Mouse (Mus musculus) kidney, adult 18-20 months (tissue): ENCODE data around the gene Arhgdib.
"Not testable (repeated sequence)": the region's sequence is repeated elsewhere in the genome, so short reads cannot be mapped to it uniquely, and the experiment has no call there.

Experiments
- DNase-seq: peaks from one replicate; pipeline ENCODE4 v3.0.0; 2021

Gene Arhgdib

GRCm38 (mm10) chr6:136941051-136942021 is at the start of gene Arhgdib:
Gene Arhgdib, minus strand, starts transcription at chr6:136941899.
- peak; percentile 52 for DNase-seq

DNA sequence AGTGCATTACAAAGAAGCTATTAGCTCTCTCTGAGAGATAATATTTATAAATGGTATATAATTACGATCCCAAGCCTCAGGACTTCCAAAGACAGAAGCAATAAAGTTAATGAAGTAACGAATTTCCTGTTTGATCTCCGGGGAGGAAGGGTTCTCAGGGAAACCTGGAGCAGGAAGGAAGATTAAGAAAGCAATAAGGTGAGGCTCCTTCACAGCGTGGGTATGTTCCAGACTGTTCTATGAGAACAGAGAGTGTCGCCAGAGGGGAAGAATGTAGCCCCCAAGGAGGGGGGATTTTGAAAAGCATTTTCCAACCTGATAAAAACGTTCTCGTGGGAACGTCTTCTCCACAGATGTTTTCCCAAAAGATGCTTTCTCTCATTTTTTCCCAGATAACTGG is 48.9 kb upstream of the Arhgdib start:
- no peak for DNase-seq

- DNase-seq: no peak
These were observed 48.3 kb upstream of the Arhgdib start for GRCm38 (mm10) chr6:136989824-136990497.

DNA sequence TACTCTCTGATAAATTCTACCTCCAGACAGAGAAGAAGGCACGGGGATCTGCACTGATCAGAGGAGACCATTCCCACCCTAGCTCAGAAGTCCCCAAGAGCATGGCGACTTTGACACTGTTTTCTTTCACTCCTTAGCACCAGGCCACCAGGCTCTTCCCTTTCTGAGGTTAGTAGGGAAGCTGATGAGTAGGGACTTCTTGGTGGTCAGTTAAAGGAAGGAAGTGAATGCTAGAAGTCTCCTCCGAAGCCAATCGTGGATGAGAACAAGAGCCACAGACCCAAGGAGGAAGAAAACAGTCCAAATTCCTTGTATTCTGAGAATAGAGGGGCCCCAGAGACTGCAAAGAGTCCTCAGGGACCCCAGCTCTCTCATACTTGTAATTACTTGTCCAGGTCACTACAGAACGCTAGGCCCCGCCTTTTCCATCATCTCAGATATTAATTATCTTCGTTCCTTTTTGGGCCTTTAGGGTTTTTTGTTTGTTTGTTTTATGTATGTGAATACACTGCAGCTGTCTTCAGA is 46.9 kb upstream of the Arhgdib start:
- DNase-seq: no peak

- DNase-seq: no peak
These were observed 45.0 kb upstream of the Arhgdib start for GRCm38 (mm10) chr6:136986718-136987117.

GRCm38 (mm10) chr6:136986019-136986418 is 44.3 kb upstream of the Arhgdib start:
- no peak for DNase-seq

- no peak for DNase-seq
These were observed 41.5 kb upstream of the Arhgdib start for GRCm38 (mm10) chr6:136983201-136983600.

- DNase-seq: no peak
These were observed 40.9 kb upstream of the Arhgdib start for GRCm38 (mm10) chr6:136982581-136982980.

- DNase-seq: peak; percentile 29
These were observed 38.6 kb upstream of the Arhgdib start for GRCm38 (mm10) chr6:136980331-136980746.

DNA sequence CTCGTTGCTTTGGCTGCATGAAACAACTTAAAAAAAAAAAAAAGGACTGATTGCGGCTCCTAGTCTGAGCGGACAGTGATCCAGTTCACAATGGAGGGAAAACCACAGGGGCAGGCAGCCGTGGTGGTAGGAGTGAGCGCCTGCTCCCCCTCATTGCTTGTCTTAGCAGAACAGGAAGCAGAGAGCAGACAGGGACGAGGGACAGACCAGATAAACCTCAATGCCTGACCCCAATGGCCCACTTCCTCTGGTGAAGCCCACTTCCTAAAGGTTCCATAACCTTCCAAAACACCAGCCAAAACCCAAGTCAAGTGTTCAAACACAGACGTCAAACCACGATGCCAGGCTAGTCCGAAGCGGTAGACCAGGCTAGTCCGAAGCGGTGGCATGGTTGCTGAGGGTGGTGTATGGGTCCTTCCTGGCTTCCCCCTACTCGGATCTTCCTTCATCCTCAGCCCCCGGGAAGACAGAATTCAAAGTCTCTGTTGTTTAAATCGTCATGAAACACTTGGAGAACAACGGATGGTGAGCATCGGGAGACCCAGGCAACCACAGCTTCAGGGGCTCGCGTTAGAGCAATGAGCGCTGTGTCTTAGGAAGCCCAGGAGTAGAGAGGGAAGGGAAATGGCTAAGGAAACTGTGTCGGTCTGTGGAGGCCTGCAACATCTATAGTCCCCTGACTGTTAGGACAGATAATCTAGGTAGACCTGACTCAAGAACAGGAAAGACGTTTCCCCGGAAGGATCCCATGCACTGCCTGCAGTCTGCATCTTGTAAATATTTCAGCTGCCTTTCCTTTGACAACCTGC is 37.8 kb upstream of the Arhgdib start:
- no peak for DNase-seq

DNA sequence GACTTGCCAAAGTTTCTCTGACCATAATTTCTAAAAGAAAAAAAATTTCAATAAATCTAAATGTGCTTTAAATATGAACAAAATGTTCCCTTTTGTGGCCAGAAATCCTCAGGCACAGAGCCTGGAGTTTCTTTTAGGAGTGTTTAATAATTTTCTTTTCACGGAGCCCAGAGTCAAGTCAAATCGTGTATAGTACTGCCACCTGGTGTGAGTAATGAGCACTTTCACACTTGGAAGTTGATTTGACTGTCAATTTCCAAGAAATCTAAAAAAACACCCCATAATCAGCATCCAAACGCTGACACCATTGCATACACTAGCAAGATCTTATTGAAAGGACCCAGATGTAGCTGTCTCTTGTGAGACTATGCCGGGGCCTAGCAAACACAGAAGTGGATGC is 27.2 kb upstream of the Arhgdib start:
- not testable (repeated sequence) for DNase-seq

- no peak for DNase-seq
These were observed 25.8 kb upstream of the Arhgdib start for GRCm38 (mm10) chr6:136967466-136967865.

GRCm38 (mm10) chr6:136965912-136966311 is 24.2 kb upstream of the Arhgdib start:
- DNase-seq: no peak

- no peak for DNase-seq
These were observed 23.2 kb upstream of the Arhgdib start for GRCm38 (mm10) chr6:136964609-136965510.

DNA sequence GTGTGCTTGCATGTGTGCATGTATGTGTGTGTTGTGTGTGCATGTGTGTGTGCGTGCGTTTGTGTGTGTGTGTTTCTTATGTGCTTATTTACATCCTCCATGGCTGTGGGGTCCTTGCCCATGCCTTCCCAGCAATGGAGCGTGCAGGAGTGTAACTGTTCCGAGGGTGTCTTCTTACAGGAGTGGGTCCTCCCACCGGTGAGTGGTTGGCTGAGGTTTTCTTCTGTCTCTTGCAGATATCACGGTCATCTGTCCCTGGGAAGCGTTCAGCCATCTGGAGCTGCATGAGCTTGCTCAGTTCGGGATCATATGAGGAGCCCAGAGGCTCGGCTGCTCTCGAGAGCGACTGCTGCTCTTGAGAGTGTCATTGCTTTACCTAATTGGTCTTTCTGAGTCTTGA is 21.3 kb upstream of the Arhgdib start:
- no peak for DNase-seq

DNA sequence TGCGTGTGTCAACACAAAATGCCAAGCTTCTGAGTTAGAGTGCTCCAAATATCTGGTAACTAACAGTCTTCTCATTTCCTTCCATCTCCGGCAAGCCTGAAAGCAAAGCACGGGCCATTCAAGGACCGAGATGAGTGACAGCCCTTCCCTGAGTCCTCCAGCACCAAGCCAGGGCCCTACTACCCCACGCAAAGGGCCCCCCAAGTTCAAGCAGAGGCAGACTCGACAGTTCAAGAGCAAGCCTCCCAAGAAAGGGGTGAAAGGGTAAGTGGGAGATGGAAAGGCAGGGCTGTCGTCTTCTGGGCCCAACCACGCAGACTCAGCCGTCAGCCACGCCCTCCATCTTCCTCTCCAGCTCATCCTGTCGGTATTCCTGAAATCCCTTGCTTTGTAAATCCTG is 17.4 kb upstream of the Arhgdib start:
- DNase-seq: no peak

DNA sequence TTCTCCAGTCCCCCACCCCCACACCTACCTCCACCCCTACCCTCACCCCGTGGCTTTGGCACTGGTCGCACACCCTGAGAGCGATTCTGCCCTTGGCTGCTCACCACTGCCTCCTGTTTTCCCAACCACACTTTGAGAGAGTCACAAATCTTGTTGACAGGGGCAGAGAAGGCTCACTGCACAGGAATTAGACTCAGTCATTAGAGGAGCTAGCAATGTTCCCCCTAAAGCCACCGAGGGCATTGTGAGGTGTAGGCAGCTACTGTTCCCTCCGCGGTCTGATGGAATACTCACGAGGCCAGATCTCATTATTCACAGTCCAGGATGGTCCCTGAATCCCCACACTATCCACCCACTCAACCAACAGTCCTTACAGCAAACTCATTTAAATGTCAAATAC is 15.4 kb upstream of the Arhgdib start:
- no peak for DNase-seq

- DNase-seq: no peak
These were observed 13.5 kb upstream of the Arhgdib start for GRCm38 (mm10) chr6:136955240-136955639.

DNA sequence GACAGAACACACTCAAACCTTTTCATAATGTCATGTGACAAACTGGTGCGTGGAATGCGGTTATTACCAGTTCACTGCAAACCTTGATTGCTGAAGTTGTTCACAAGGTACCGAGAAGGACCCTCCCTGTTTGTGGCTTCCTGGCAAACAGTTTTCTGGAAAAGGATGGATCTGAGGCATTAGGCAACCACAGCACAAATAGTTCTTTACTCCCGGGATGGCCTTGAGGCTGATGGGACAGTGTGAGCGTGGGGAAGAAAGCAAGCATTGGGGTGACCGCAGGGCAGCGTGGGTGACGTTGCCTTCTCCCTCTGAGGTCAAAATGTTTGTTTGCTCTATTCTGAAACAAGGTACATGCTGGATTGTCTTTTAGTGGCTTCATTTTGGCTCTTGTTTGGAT is 13.0 kb upstream of the Arhgdib start:
- DNase-seq: no peak

GRCm38 (mm10) chr6:136954192-136954591 is 12.5 kb upstream of the Arhgdib start:
- DNase-seq: no peak

DNA sequence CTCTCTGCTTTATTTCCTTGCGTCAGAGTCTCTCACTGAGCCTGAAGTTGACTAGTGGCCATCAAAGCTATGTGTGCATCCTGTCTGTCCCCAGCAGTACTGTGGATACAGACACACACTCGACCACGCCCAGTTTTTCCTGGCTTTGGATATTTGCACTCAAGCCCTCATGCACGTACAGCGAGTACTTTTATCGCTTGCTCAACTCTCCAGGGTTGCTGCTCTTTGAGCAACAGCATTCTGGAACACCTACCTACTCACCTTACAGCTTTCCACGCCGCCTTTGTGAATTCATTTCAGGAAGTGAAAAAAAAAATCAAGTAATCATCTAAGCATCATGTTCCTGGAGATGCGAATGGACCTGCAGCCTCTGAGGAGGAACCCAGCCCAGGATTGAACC is 11.2 kb upstream of the Arhgdib start:
- DNase-seq: no peak

DNA sequence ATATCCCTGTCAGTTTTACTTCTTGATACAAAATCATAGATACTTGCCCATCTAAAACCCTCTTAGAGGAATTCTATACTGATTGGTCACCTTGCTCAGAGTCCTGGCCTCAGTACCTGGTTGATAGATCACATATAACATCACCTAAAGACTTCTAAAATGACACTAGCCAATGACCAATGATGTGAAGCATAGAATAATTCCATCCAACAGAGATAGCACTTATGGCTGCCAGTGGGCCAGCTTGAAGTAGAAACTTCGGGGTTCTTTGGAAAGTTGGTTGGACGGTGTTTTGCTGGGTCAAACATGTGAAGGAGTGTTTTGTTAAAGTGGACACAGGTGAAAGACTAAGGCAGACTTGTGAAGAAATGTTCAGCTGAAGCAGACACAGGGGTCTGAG is 8.5 kb upstream of the Arhgdib start:
- no peak for DNase-seq
